Mouse (Mus musculus): ENCODE results near the gene Rps17. TPM values are rescaled to one million over a fixed set of nuclear protein-coding genes. Genes with fewer than 3 reads are reported as not detected.

Rps17 gene
- total and polyA plus RNA-seq, 3 experiments = 2,532 to 5,238 (median 5,063) TPM

- DNase-seq (ENCODE audit: extremely low read depth) = no peak
- no peak for TF ChIP-seq CHD2 (IDR thresholded peaks at IDR 0.05; ENCODE audit: low read length)
- no peak for TF ChIP-seq EP300 (IDR thresholded peaks at IDR 0.05; ENCODE audit: low read length)
- no peak for TF ChIP-seq SMC3 (IDR thresholded peaks at IDR 0.05; ENCODE audit: low read depth, low read length)
- TF ChIP-seq POLR2A (IDR thresholded peaks at IDR 0.05; ENCODE audit: low read depth, low read length) = no peak
- peak; percentile 5; the same call in 1 of the 2 replicates for TF ChIP-seq POLR2AphosphoS2 (IDR thresholded peaks at IDR 0.05; ENCODE audit: low read depth, low read length)
- no peak for TF ChIP-seq ZKSCAN1 (IDR thresholded peaks at IDR 0.05; ENCODE audit: borderline replicate concordance, low read depth, low read length)
- no peak overlapping the region for H3K4me2 ChIP-seq (ENCODE audit: insufficient read depth, low read depth, poor library complexity, severe bottlenecking)
- H3K9ac ChIP-seq (ENCODE audit: insufficient read depth, low read depth) = no peak overlapping the region
- dilution Hi-C loops (cut with MboI; ENCODE audit: extremely low pct_ligation_motif_present, extremely low pct_unique_long_range_greater_than_20kb, low sequenced_read_pairs) (no loop called here), in situ Hi-C loops (cut with MboI; ENCODE audit: low pct_ligation_motif_present, low pct_unique_long_range_greater_than_20kb, low sequenced_read_pairs) (no loop called here)
- no peaks in the 10 kb centered on the region for H3K9me3 ChIP-seq (replicated peaks; ENCODE audit: low read length)
- no peaks in the 10 kb centered on the region for H3K27me3 ChIP-seq (replicated peaks)
- no peak overlapping the region for H3K4me3 ChIP-seq (replicated peaks in 1 of 3; ENCODE audit: low read depth in 2 of 3, low read length in 2 of 3, poor library complexity in 1 of 3)
- H3K36me3 ChIP-seq (replicated peaks in 1 of 2; ENCODE audit: control insufficient read depth in 1 of 2, insufficient read depth in 1 of 2, low read length in 1 of 2) = peaks cover 73 to 96% of the 10 kb centered on the region in 2 experiments
- H3K4me1 ChIP-seq (ENCODE audit: control insufficient read depth in 1 of 2, insufficient read depth in 2 of 2) = peaks cover 2 to 29% of the 10 kb centered on the region in 2 experiments; a peak in 2 of 4 replicates
- H3K79me2 ChIP-seq (replicated peaks; ENCODE audit: control insufficient read depth, extremely low read depth, insufficient read depth, poor library complexity, severe bottlenecking) = peaks cover 20% of the 10 kb centered on the region
- H3K27ac ChIP-seq (ENCODE audit: insufficient read depth, low read depth) = no peak overlapping the region
These were observed 7.1 kb downstream of the Rps17 start for GRCm38 (mm10) chr7:81337785-81338521.

- no peak overlapping the region for H3K9ac ChIP-seq (ENCODE audit: insufficient read depth, low read depth)
- dilution Hi-C loops (cut with MboI; ENCODE audit: extremely low pct_ligation_motif_present, extremely low pct_unique_long_range_greater_than_20kb, low sequenced_read_pairs) = no loop called here
- H3K4me1 ChIP-seq (ENCODE audit: control insufficient read depth in 1 of 2, insufficient read depth in 2 of 2) = peaks cover 0 to 22% of the 10 kb centered on the region in 2 experiments; a peak in 2 of 4 replicates
- H3K36me3 ChIP-seq (replicated peaks in 1 of 2; ENCODE audit: control insufficient read depth in 1 of 2, insufficient read depth in 1 of 2, low read length in 1 of 2) = peaks cover 67 to 94% of the 10 kb centered on the region in 2 experiments
- DNase-seq (ENCODE audit: extremely low read depth) = peak; percentile 54
- peaks cover 8% of the 10 kb centered on the region for H3K79me2 ChIP-seq (replicated peaks; ENCODE audit: control insufficient read depth, extremely low read depth, insufficient read depth, poor library complexity, severe bottlenecking)
- no peak overlapping the region for H3K4me2 ChIP-seq (ENCODE audit: insufficient read depth, low read depth, poor library complexity, severe bottlenecking)
- TF ChIP-seq ZMIZ1 (IDR thresholded peaks at IDR 0.05; ENCODE audit: low read depth, low read length) (no peak), MAFK (IDR thresholded peaks at IDR 0.05; ENCODE audit: insufficient replicate concordance, low read length) (no peak), ETS1 (conservative IDR thresholded peaks at IDR 0.05; ENCODE audit: low read depth, low read length) (no peak), NRF1 (IDR thresholded peaks at IDR 0.05; ENCODE audit: low read depth, low read length) (no peak), ZNF384 (IDR thresholded peaks at IDR 0.05; ENCODE audit: low read depth, low read length) (no peak), SMC3 (IDR thresholded peaks at IDR 0.05; ENCODE audit: low read depth, low read length) (peak; percentile 60), RAD21 (IDR thresholded peaks at IDR 0.05; ENCODE audit: low read depth, low read length) (peak; percentile 60), BHLHE40 (IDR thresholded peaks at IDR 0.05; ENCODE audit: low read depth, low read length) (0 out of 2 replicates have a peak, but pooled peaks have one; percentile 25), TCF12 (IDR thresholded peaks at IDR 0.05; ENCODE audit: low read depth, low read length) (no peak), ELF1 (IDR thresholded peaks at IDR 0.05; ENCODE audit: low read depth, low read length) (no peak), CTCF (conservative IDR thresholded peaks at IDR 0.05 in 1 of 2, IDR thresholded peaks at IDR 0.05 in 1 of 2; ENCODE audit: low read depth in 2 of 2, low read length in 2 of 2) (peak; percentile 30 to 69; a peak in 2 of 4 replicates), JUND (conservative IDR thresholded peaks at IDR 0.05; ENCODE audit: low read depth, low read length) (no peak), E2F4 (IDR thresholded peaks at IDR 0.05; ENCODE audit: insufficient replicate concordance, low read depth, low read length) (no peak), USF1 (IDR thresholded peaks at IDR 0.05; ENCODE audit: low read depth, low read length) (no peak), PAX5 (IDR thresholded peaks at IDR 0.05; ENCODE audit: low read length) (no peak)
- H3K27me3 ChIP-seq (replicated peaks) = no peaks in the 10 kb centered on the region
- in situ Hi-C loops (cut with MboI; ENCODE audit: low pct_ligation_motif_present, low pct_unique_long_range_greater_than_20kb, low sequenced_read_pairs) = no loop called here
- no peak overlapping the region for H3K4me3 ChIP-seq (replicated peaks in 1 of 3; ENCODE audit: low read depth in 2 of 3, low read length in 2 of 3, poor library complexity in 1 of 3)
- H3K9me3 ChIP-seq (replicated peaks; ENCODE audit: low read length) = no peaks in the 10 kb centered on the region
- no peak overlapping the region for H3K27ac ChIP-seq (ENCODE audit: insufficient read depth, low read depth)
These were observed 8.6 kb downstream of the Rps17 start for GRCm38 (mm10) chr7:81336432-81336786.
